Mouse (Mus musculus) lung, postnatal 10 days (tissue): Measurements from ENCODE around the gene Fyb2.

Experiments
- DNase-seq: peaks from one replicate; pipeline ENCODE4 v3.0.0; 2021

The Fyb2 gene

DNA sequence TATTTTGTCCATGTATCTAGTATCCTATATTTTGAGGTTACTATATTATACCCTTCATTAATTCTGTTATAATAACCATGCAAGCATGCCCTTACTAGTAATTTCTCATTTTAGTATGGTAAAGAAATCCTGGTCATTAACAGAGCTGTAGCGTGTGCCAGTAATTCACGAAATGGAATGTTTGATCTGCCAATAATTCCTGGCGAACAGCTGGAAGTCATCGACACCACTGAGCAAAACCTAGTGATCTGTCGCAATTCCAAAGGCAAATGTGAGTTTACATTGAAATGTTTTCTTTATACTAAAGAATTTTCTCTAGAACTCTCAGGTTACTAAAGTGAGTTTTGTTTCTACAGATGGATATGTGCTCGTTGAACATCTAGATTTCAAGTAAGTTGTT is 102.2 kb downstream of the Fyb2 start:
- DNase-seq = no peak

DNA sequence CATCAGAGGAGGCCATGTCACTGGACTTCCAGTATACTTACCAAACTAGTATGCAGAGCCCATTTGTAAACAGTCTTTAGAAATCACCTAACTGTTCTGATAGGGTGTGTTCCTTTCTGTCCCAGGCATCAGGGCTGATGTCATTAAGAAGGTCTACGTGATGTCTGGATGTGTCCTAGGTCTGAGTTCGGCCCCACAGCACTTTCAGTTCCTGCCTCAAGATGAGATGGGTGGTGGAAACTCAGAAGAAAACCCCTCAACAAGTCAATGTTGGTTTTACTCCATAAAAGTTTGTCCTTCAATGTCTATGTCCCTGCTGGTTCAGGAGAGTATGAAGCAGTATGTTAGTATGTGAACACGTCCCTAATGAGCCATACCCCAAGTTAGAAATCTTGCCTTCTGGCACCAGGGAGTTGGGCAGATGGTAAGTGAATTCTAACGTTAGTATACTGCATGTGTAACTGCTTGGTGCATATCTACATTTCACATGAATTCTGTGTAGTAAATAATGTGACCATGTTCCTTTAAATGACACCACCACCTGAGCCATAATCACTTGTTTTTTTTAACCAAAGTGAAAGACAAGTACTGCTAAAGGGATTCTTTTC is 102.9 kb downstream of the Fyb2 start:
- DNase-seq = no peak

DNA sequence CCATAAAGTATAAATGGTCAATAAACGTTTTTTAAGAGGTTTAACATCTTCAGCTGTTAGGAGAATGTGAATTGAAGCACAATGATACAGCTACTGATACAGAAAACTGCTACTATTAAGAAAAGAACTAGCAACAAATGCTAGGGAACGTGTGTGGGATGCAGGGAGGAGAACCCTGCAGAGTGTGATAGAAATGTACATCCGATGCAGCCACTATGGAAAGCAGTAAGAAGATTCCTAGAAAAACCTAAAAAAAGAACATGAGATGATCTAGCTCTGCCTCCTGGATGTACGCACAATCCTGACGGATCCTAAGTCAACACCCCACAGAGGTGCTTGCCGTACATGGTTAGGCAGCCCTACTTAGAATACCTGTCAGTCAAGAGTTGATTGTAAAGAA is 114.0 kb downstream of the Fyb2 start:
- no peak for DNase-seq

DNA sequence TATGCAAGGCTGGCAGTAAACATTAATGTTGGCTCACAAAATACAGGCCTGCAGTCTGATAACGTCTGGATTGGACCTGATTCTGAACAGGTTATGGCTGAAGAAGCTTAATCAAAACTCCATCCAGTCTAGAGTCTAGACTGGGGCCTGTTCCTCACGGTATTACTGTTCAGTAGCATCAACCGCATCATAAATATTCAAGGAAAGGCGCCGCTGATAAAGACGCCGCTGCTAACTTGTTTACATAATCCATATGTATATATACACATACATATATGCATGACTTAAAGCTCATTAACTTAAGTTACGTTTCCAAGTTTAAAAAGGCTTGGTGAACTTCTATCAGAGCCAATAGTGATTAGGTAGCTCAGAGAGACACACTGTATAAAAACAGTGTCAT is 117.8 kb downstream of the Fyb2 start:
- DNase-seq = no peak

DNA sequence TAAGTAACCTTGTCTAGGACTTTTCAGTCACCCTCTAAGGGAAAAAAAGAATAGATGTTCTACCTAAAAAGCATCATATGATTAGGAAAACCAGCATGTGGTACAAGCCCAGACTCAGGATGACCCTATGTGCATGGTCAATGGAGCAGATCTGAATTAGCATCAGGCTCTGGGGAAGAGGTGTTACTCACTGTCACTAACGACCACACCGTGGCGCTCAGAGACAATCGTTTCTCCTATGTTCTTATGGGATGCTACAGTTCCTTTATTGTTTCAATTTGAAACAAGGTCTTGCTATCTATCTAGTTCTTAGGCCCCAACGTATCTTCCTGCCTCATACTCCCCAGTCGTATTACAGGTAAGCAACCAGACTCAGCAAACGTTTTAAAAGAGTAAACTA is 119.9 kb downstream of the Fyb2 start:
- DNase-seq = no peak

DNA sequence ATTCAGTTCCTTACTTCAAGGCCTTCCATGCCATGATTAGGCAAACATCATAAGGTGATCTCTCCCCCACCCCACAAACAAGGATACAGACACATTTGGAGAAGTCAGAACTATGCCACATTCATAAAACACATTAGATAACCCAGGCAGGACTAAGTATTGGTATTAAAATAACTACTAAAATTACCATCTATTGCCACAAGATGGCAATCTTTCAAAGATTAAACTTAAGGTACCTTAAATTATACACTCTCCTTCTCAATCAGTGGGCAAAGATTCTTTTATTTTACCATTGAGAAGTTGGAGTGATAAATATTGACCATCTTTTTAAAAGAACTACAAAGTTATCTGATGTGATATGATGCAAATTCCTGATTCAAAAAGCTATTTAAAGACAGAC is 121.0 kb downstream of the Fyb2 start:
- no peak for DNase-seq

DNA sequence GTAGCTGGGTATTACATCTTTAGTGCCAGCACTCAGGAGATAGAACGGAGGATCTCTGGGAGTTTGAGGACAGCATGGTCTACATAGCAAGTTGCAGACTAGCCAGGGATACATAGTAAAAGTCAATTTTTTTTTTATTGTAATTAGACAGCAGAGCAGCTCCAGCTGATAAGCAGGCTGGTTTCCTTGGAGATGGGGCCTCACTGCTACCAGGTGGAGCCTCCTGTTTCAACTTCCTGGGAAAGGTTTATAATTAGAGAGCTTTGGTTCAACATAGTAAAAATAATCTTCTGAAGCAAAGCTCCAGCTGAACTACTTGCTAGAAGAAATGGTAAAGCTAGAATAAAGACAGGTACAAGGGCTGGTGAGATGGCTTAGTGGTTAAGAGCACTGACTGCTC is 136.8 kb downstream of the Fyb2 start:
- DNase-seq = no peak

DNA sequence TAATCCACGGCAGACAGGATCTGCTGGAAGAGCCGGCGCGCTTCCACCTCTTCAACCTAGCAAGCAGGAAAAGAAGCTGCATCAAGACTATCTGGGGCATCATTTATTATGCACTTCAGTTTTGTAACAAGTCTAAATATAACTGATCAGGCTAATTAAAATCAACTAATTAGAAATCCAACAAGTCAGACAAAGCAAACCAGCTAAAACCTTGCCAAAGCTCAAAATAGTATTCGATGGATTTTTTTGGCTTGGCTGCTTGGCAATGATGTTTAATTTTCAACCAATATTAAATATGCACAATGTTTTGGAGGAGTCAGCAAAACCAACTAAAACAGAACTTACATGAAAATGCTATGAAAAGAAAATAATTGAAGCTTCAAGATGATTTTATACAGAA is 138.0 kb downstream of the Fyb2 start:
- DNase-seq = no peak
